Mouse (Mus musculus): ENCODE measurements around the gene Kif26b.

DNA sequence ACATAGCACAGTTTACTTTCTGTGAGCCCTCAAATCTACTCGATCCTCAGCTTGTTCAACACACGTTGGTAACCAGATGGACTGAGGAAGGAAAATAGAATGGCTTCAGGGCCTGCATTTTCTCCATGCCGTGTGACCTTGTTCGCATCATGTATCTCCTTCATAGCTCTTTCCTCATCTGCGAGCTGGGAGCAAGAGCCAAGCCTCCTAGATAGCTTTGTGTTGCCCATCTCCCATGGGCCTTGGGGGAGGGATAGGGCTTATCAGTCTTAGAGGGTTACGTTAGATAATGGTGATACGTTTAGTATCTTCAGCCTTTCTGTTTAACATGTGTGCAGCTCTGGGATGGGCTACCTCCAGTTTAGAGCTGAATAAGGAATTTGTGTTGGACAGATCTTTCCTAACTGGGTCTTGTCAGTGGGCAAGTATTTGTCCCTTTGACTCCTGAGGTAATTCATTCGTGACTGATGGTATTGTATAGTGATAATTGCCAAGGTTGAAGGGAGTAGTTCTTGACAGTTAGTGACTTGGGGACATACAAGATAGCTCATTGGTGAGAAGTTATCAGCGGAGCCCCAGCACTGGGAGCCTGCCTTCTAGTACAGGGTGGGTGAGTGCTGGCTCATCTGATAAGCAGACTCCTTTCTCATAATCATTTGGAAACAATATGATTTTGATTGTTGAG is 183.4 kb downstream of the Kif26b start:
- TF ChIP-seq CTCF (IDR thresholded peaks at IDR 0.05; ENCODE audit: borderline replicate concordance, control insufficient read depth, extremely low read depth, insufficient read depth, low read length, poor library complexity) (no peak), POLR2A (IDR thresholded peaks at IDR 0.05; ENCODE audit: control insufficient read depth, extremely low read depth, insufficient read depth, low read length, poor library complexity) (no peak)
